Mouse (Mus musculus): ENCODE measurements around the gene 2810021J22Rik. TPM values are rescaled to one million over a fixed set of nuclear protein-coding genes. Genes with fewer than 3 reads are reported as not detected.
"Not testable (repeated sequence)": the region's sequence is repeated elsewhere in the genome, so short reads cannot be mapped to it uniquely, and the experiment has no call there.

2810021J22Rik gene
- total RNA-seq (2021): 10 to 100 TPM in 1 of 2 experiments, 1 to 10 TPM in 1; 7.1 to 10.2 TPM

DNA sequence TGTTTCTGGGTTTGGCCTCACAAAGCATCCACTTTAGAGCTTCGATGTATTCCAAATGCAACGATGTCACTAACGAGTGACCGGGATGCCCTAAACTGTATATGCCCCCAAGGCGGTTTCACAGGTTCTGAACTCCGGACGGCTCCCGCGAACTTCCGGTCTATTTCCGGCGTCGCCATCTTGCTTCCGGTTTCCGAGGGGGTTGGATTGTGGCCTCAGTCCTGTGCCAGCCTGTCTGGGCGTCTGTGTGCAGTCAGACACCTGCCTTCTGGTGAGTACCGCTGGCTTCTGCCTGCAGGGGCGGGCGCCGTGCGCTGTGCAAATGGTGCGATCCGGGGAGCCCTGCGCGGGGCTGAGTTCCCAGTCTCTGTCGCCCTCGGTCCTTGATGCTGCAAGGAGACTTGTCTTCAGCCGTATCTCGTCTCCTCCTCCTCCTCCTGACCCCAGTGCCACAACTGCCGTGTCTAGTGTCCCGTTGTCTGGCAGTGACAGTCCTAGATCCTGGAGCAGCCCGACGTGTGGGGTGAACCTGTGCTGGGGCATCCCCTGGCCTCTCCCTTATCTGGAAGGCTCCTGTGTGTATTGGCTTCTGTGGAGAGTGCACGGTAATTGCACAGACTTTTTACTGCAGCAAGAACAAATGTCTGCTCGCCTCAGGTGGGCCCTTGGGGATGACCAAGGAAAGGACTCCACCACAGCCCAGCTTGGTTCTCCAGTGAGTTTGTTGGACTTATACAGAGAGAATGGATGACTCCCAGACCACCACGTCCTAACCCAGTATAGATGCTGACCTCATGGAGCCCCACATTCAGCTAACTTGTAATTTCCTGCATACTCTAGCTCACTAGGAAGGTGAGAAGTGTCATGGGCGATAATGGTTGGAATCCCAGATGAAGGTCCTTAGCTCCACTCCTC, at the start of gene 2810021J22Rik:
Gene 2810021J22Rik (plus strand): TSS at position 178 of the 915 bp plus-strand sequence.
- DNase-seq (ENCODE audit: extremely low spot score in 1 of 2, low spot score in 1 of 2): peak; percentile 68 to 73

DNA sequence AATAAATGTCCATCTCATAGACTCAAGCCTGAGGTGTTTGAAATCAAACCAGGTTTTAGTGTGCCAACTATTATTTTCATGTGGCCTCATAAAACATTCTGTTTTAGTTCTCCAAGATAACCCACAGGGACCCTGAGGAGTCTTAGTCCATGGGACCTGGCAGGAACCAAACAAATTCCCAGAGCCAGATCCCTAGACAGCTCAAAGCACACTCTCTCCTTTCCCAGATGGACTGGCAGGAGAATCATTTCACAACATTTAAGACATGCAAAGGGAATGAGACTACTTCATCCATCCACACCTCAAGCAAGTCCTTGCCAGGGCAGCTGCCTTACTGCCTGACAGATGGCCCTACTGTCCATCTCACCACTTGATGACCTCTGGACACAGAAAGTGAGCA, 38.1 kb upstream of the 2810021J22Rik start, which contains the start of gene Olfr312:
Gene Olfr312 (plus strand): TSS at position 301 of the 400 bp plus-strand sequence.
- DNase-seq (ENCODE audit: extremely low spot score in 1 of 2, low spot score in 1 of 2): not testable (repeated sequence)

DNA sequence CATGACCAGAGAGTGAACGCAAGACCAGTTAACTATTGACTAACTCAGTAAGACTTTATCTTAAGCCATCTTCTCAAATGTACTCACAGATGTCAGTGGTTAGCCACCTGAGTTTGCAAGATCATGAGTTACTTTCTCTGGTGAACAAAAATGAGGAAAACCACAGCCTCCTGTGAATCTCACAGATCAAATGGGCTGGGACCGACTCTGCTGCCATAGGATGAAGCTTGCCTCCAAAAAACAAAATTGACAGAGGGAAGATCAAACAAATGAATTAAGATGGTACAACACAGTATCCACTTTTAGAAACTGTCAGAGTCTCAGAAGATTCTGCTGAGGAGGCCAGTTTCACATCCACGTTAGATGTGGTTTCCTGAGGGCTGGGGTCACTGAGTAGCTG, 37.3 kb upstream of the 2810021J22Rik start:
- DNase-seq (ENCODE audit: extremely low spot score in 1 of 2, low spot score in 1 of 2): no peak

DNA sequence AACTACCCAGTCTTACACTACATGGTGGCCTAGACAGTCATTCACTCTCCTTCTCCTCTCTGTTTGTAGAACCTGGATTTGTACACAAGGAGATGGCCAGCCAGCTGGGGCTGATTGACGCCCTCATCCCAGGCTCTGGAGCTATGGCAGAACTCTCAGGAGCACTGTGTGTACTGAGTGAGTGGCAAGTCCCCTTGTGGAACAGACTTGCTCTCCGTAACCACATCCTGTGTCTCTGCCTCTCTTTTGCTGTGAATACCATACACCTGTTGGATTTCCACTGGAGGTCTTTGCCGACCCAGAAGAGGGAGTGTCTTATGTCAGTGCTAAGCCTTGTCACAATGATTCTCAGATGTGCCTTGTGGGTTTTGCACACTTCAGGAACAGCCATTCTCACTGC, 34.5 kb upstream of the 2810021J22Rik start:
- not testable (repeated sequence) for DNase-seq (ENCODE audit: extremely low spot score in 1 of 2, low spot score in 1 of 2)

DNA sequence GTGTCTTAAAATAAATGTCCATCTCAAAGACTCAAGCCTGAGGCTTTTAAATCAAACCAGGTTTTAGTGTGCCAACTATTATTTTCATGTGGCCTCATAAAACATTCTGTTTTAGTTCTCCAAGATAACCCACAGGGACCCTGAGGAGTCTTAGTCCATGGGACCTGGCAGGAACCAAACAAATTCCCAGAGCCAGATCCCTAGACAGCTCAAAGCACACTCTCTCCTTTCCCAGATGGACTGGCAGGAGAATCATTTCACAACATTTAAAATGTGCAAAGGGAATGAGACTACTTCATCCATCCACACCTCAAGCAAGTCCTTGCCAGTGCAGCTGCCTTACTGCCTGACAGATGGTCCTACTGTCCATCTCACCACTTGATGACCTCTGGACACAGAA, 28.1 kb upstream of the 2810021J22Rik start, which contains the start of gene Olfr311:
Gene Olfr311 (plus strand): TSS at position 301 of the 400 bp plus-strand sequence.
- DNase-seq (ENCODE audit: extremely low spot score in 1 of 2, low spot score in 1 of 2): not testable (repeated sequence)

DNA sequence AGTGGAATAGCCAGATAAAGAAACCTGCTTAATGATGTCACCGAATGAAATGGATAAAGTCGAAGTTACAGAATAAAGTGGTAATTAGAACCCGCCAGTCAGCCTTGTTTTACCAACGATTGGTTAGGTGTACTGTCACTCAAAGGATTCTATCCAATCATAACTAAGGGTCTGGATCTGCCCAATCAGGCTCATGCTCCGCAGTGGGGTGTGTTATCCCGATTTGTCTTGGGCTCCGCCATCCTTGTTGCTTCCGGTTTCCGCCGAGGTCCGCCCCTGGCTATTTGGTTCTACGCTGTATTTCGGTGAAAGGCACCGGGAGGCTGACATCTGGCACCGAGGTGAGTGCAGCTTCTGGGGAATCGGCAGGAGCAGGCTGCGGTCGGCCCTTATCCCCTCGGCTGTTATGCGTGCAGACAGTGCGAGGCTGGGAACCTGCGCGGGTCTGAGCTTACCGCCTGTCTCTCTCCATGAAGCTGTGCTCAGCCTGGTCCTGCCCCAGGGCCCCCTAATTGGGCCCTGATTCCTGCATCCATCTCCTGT, 20.0 kb upstream of the 2810021J22Rik start, which contains the start of gene Gm12258:
Gene Gm12258 (plus strand): TSS at position 240 of the 543 bp plus-strand sequence.
- DNase-seq (ENCODE audit: extremely low spot score in 1 of 2, low spot score in 1 of 2): peak; percentile 60 to 61

DNA sequence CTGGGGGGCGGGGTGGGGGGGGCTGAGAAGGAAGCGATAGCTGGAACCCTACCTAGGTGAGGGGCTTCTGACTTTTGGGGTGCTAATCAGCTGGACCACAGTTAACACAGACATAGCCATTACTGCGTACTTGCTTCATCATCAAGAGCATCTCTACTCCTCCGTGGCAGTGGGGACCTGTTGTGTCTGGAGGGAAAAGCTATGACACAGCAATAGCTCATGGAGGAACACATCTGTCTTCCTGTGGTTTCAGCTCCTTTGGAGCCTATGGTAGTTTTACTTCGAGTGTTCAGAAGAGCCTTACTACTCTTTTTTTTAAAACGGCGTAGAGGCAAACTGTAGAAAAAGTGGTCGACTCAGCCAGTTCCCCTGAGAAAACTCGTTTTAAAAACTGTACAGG, 19.4 kb upstream of the 2810021J22Rik start:
- DNase-seq (ENCODE audit: extremely low spot score in 1 of 2, low spot score in 1 of 2): no peak

DNA sequence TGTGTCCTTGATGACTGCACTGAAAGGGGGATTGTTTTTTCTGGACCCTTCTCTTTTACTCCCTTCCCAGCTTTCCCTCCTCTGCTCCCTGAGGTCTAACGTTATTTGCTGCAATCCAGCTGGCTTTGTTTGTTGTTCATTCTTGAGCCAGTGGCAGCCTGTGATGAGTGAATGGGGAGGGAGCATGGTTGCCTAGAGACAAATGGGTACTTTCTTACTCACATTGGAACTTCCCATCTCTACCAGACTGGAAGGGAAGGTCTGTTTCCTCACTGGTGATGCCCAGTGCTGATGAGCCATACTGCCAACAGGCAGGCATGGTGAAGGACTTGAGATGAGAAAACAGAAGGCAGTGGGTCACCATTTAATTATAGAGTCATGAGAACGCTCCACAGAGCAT, 17.3 kb upstream of the 2810021J22Rik start:
- no peak for DNase-seq (ENCODE audit: extremely low spot score in 1 of 2, low spot score in 1 of 2)

DNA sequence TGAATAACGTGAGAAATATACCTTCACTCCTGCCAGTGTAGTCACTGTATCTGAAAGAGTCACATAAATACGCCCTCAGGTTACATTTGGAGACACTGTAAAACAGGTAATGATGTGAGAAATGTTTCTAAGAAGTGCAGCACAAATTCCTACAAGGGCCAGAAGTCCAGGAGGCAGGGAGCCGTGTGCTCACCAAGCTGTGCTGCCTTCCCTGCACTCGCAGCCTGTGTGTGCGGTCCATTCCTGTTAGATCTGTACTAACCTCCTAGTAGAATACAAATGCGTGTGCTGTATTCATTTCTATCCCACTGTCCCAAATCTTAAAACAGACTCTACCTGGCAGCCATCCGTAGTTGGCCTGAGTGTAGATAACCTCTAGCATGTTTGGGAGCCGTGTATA, 6.3 kb upstream of the 2810021J22Rik start:
- DNase-seq (ENCODE audit: extremely low spot score in 1 of 2, low spot score in 1 of 2): no peak

DNA sequence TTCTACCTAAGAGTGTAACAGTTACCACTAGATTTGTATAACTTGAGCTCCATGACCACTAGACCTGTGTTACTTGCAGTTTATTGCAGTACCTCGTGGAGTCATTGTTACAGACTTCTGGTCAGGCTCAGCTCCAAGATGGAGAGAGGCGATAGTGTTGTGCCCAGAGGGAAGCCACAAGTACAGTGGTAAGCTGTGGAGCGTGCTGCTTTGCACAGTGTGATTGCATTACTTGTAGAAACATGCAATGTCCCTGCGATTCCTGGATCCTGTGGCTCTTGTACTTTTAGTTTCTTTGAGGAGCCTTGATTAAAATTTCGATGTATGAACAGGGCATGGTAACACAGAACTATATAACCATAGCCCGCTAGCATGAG, 926 bp downstream of the 2810021J22Rik start:
- no peak for DNase-seq (ENCODE audit: extremely low spot score in 1 of 2, low spot score in 1 of 2)

DNA sequence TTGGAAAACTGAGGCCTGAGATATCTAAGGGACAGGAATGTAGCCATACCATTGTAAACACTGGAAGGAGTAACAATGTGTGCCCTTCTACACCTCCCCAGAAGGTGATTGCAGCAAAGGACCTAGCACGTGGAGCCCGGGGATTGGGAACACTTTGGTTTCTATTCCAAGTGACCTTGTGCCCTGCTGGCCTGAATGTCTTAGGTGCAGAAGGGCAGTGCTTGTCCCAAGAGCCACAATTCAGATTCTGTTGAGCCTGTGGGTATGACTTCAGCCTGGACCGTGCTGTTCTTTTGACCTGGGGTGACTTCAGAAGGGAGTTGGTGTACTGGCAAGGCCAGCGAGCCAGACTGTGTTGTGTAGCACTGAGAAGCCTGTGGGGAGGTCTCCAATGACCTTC, 3.9 kb downstream of the 2810021J22Rik start:
- DNase-seq (ENCODE audit: extremely low spot score in 1 of 2, low spot score in 1 of 2): no peak

DNA sequence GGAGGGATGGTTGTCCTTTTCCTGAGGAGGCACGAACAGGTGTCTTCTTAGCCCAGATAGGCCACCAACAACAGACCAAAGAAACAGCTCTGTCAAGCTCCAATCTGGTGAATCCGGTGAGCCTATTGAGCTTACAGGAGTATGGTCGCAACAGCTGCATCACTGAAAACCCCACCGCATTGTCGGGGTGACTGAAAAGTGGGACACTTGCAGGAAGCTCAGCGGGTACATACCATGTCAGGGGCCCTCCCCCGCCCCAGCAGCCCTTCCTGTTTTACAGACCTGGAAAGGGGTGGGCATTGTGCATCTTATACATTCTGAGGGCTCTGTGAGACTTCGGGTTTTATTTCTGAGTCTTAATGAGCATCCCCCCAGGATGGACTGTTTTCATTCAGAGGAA, 16.7 kb downstream of the 2810021J22Rik start:
- DNase-seq (ENCODE audit: extremely low spot score in 1 of 2, low spot score in 1 of 2): no peak

DNA sequence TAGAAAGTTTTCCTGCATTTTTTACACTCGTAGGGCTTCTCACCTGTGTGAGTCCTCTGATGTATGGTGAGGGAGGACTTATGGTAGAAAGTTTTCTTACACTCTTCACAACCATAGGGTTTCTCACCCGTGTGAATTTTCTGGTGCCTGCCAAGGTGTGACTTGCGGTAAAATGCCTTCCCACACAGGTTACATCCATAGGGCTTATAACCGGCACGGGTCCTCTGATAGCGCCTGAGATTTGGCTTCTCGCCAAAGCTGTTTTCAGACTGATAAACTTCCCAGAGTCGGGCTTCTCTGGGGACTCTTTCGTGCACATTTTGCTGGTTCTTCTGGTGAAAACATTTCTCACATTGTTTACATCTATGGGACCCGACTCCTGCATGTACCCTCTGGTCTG, 23.5 kb downstream of the 2810021J22Rik start:
- no peak for DNase-seq (ENCODE audit: extremely low spot score in 1 of 2, low spot score in 1 of 2)

DNA sequence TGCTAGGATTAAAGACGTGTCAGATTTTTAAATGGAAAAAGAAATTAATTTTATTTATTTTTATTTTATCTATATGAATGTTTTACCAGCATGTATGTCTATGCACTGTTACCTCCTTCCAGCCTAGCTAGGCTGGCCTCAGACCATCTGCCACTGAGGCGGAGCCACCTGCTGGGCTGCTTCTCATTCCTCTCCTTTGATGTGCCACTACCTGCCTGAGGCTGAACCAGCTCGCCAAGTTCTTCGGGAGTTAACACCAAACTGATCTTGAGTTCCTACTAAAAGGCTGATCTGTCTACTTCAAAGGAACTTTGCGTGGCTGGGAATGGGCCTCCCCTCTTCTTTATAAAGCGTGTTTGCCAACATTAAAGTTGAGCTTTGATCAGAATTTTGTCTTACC, 27.4 kb downstream of the 2810021J22Rik start:
- DNase-seq (ENCODE audit: extremely low spot score in 1 of 2, low spot score in 1 of 2): no peak

DNA sequence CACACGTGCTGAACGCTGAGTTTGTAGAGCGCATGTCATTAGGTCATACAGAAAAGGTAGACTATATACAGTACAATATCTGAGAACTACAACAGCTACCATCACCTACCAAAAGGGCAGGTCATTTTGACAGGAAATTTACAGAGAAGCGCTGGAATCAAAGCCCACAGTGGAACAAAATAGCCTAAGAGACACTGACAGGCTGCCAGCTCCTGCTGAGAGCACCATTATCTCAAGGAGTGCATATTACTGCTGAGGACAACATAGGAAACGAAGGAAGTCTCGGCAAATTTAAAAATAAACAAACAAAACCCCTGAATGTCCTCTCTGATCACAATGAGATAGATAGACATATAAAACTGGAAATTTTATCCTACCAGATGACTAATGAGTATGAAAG, 30.5 kb downstream of the 2810021J22Rik start:
- DNase-seq (ENCODE audit: extremely low spot score in 1 of 2, low spot score in 1 of 2): no peak

DNA sequence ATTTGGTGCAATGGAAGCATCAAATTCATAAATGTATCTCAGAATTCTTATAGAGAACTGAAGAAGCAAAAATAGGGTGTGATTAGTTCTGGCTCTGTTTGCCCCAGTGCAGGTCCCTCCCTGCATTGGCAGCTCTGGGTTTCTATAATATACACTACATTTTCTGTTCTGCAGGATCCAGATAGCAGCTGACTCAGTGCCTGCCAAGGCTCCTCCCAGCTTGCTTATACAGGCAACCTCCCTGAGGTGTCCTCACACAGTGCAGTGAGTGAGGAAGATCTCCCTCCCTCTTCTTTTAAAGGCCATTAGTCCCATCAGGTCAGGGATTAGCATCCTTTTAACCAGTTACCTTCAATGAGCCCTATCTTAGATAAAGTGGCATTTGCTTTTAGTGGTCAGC, 34.1 kb downstream of the 2810021J22Rik start:
- no peak for DNase-seq (ENCODE audit: extremely low spot score in 1 of 2, low spot score in 1 of 2)

DNA sequence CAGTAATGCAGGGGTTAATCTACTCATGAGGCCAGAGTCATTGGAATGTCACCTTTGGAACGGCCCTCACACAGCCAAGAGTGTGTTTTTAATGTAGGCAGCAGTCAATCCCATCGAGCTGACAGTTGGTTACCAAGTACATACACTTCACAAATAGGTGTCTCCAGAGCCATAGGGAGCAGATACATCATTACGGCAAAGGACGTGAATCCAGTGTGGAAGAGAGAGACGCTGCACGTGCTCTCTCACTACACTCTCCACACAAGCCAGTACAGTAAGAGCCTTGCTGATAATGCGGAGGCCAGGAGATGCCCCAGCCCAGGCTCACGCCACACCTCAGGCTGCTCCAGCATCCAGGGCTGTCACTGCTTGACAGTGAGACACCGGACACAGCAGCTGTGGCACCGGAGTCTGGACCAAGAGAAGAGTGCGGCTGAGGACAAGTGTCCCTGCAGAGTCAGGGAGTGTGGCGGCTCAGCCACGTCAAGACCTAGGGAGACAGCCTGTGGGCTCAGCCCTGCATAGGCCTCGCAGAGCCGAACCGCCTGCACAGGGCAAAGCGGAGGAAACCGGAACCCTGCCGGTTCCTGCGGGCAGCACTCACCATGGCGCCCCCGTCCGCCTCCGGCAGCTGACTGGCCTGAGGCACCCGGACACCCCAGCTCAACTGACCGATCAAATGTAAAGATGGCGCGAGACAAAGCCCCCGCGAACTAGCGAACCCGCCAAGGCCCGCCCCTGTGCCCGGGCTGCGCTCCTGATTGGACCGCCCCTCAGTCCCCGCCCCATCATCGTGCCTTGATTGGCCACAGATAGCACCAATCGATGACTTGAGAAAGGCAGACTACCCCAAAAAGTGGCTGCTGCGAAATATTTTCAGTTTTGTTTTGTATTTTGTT, 36.7 kb downstream of the 2810021J22Rik start, which contains the start of gene Zfp39:
Gene Zfp39 (minus strand): TSS at position 715 of the 899 bp plus-strand sequence.
- peak; percentile 94 to 96 for DNase-seq (ENCODE audit: extremely low spot score in 1 of 2, low spot score in 1 of 2)

DNA sequence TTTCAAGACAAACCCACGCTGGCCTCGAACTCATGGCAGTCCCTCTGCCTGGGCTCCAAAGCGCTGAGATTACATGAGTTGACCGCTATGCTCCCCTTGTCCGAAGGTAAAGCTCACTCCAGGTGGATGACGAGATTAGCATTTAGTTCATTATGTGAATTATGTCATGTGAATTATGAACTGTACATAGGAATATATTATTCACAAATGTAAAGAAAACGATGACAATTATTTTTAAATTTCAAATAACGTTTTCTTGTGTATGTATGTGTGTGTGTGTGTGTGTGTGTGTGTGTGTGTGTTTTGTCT, 37.3 kb downstream of the 2810021J22Rik start:
- DNase-seq (ENCODE audit: extremely low spot score in 1 of 2, low spot score in 1 of 2): no peak

DNA sequence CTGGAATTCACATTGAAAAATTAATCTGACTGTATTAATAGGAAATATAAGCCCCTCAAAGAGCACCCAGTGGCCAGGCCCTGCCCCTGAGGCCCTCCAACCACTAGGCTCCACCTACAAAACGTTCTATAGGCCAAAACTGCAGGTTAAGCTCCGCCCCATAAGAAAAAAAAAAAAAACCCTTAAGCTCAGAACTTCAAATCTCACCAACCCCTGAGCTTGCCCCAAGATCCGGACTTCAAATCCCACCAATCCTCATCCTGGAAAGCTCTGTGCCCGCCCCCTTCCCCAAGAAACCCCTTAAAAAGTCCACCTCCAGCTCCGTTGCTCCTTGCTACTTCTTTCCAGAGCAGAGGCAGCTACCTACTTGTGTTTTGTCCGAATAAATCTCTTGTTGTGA, 37.8 kb downstream of the 2810021J22Rik start:
- DNase-seq (ENCODE audit: extremely low spot score in 1 of 2, low spot score in 1 of 2): no peak

DNA sequence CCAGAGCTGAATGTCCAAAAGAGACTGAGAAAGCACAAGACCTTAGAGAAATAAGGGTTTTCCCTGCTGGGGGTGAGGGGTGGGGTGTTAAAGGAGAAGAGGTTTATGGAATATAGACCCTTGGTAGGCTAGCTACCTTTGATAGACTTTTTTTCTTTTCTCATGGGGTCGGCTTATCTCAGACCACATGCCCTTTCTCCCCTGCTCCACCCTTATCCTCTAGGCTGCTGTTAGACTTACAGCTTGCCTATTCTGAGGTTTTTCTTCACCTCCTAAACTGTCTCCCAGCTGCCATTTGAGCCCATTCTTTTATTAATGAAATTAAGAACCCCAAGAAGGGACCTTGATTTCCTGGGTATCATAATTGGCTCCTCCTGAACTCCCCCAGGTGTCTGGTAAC, 46.8 kb downstream of the 2810021J22Rik start:
- no peak for DNase-seq (ENCODE audit: extremely low spot score in 1 of 2, low spot score in 1 of 2)
